Mouse (Mus musculus) forebrain, embryonic 13.5 days (tissue): ENCODE measurements around the gene Usp2. TPM values are rescaled to one million over a fixed set of nuclear protein-coding genes. Genes with fewer than 3 reads are reported as not detected.
A peak's percentile ranks its signal among the peaks of the same experiment; 100 is the strongest.

Experiments
- ATAC-seq: fragments of 200-750 bp; cut with Nextera tagmentation; 2 replicates; pipeline ENCODE4 v1.8.0; 2017
- H3K27ac ChIP-seq: fragments of 300-500 bp; sonication (generic); 2 replicates; pipeline ENCODE4 v1.5.1; 2015; ENCODE audit warnings: inconsistent platforms, mild to moderate bottlenecking, moderate library complexity
- H3K27me3 ChIP-seq: fragments of 300-500 bp; sonication (generic); 2 replicates; pipeline ENCODE4 v1.6.1; 2015; ENCODE audit warnings: mild to moderate bottlenecking, inconsistent platforms
- H3K36me3 ChIP-seq: fragments of 300-500 bp; sonication (generic); 2 replicates; pipeline ENCODE4 v1.6.1; 2015; ENCODE audit warnings: mild to moderate bottlenecking, inconsistent platforms; ENCODE audit not compliant: poor library complexity, severe bottlenecking
- H3K4me1 ChIP-seq: fragments of 300-500 bp; sonication (generic); 2 replicates; pipeline ENCODE4 v1.6.1; 2015; ENCODE audit warnings: inconsistent platforms
- H3K4me2 ChIP-seq: fragments of 300-500 bp; sonication (generic); 2 replicates; pipeline ENCODE4 v1.6.1; 2015; ENCODE audit warnings: inconsistent platforms, mild to moderate bottlenecking, moderate library complexity
- H3K4me3 ChIP-seq: fragments of 300-500 bp; sonication (generic); 2 replicates; pipeline ENCODE4 v1.5.1; 2015; ENCODE audit warnings: mild to moderate bottlenecking, inconsistent platforms
- H3K9ac ChIP-seq: fragments of 300-500 bp; sonication (generic); 2 replicates; pipeline ENCODE4 v1.6.1; 2015; ENCODE audit warnings: mild to moderate bottlenecking, inconsistent platforms
- H3K9me3 ChIP-seq: fragments of 300-500 bp; sonication (generic); replicated peaks from 2 replicates; pipeline ENCODE4 v1.6.1; 2016; ENCODE audit warnings: inconsistent platforms
- WGBS: fragments of 180-500 bp; shearing (Covaris S2); methylation state at CpG from one replicate; pipeline ENCODE4 v1.1.7; 2015; 5-methylcytosine and 5-hydroxymethylcytosine counted together
- polyA plus RNA-seq: library from polyadenylated mRNA; unstranded; fragments of >200 nt; fragmentation: Nextera tagmentation; extraction: Ambion mirVana; gene quantifications from 2 replicates; pipeline ENCODE4 v1.2.1, GENCODE M21; 2015

Gene Usp2
- polyA plus RNA-seq, 1 experiment from 2014 or later: 8.6 TPM

- Histone ChIP-seq H3K27ac (no peak overlapping the region), H3K9ac (no peak overlapping the region), H3K27me3 (peaks cover 51% of the 10 kb centered on the region), H3K9me3 (no peaks in the 10 kb centered on the region), H3K4me3 (no peak overlapping the region), H3K36me3 (no peaks in the 10 kb centered on the region), H3K4me1 (peaks cover 38% of the 10 kb centered on the region), H3K4me2 (peak overlapping the region; percentile 97; the same call in 1 of the 2 replicates)
- no peak for ATAC-seq
- 66% methylated on average over 15 of the region's 15 CpGs for WGBS
These were observed 19.2 kb downstream of the Usp2 start for GRCm38 (mm10) chr9:44085741-44086665.

GRCm38 (mm10) chr9:44086960-44087359 is 20.1 kb downstream of the Usp2 start:
- H3K27me3 ChIP-seq: peaks cover 51% of the 10 kb centered on the region
- H3K9ac ChIP-seq: no peak overlapping the region
- ATAC-seq: no peak
- no peak overlapping the region for H3K4me2 ChIP-seq
- no peaks in the 10 kb centered on the region for H3K36me3 ChIP-seq
- H3K27ac ChIP-seq: no peak overlapping the region
- H3K9me3 ChIP-seq: no peaks in the 10 kb centered on the region
- no peak overlapping the region for H3K4me3 ChIP-seq
- 43% methylated on average over 10 of the region's 10 CpGs for WGBS
- peaks cover 34% of the 10 kb centered on the region for H3K4me1 ChIP-seq

- no peak overlapping the region for H3K27ac ChIP-seq
- peak overlapping the region; percentile 40; the same call in 1 of the 2 replicates for H3K9ac ChIP-seq
- 12% methylated on average over 15 of the region's 15 CpGs for WGBS
- H3K9me3 ChIP-seq: no peaks in the 10 kb centered on the region
- no peaks in the 10 kb centered on the region for H3K36me3 ChIP-seq
- peaks cover 48% of the 10 kb centered on the region for H3K27me3 ChIP-seq
- H3K4me1 ChIP-seq: peaks cover 34% of the 10 kb centered on the region
- H3K4me3 ChIP-seq: no peak overlapping the region
- H3K4me2 ChIP-seq: no peak overlapping the region
- no peak for ATAC-seq
These were observed 21.1 kb downstream of the Usp2 start for GRCm38 (mm10) chr9:44087761-44088455.

GRCm38 (mm10) chr9:44088877-44089608 is 22.2 kb downstream of the Usp2 start:
- WGBS: 68% methylated on average over 12 of the region's 12 CpGs
- Histone ChIP-seq H3K4me2 (no peak overlapping the region), H3K9me3 (no peaks in the 10 kb centered on the region), H3K27me3 (peaks cover 36% of the 10 kb centered on the region), H3K27ac (no peak overlapping the region), H3K4me3 (no peak overlapping the region), H3K9ac (no peak overlapping the region), H3K4me1 (peaks cover 29% of the 10 kb centered on the region), H3K36me3 (no peaks in the 10 kb centered on the region; the same call in 1 of the 2 replicates)
- no peak for ATAC-seq

GRCm38 (mm10) chr9:44093612-44094503 is 27.0 kb downstream of the Usp2 start:
- peak; percentile 57 for ATAC-seq
- H3K9me3 ChIP-seq: no peaks in the 10 kb centered on the region
- WGBS: 25% methylated on average over 24 of the region's 24 CpGs
- H3K9ac ChIP-seq: peak overlapping the region; percentile 37
- no peak overlapping the region for H3K4me3 ChIP-seq
- H3K27ac ChIP-seq: no peak overlapping the region
- H3K4me1 ChIP-seq: peaks cover 17% of the 10 kb centered on the region
- H3K4me2 ChIP-seq: peak overlapping the region; percentile 45
- peaks cover 3% of the 10 kb centered on the region; the same call in 1 of the 2 replicates for H3K27me3 ChIP-seq
- no peaks in the 10 kb centered on the region; the same call in 1 of the 2 replicates for H3K36me3 ChIP-seq

GRCm38 (mm10) chr9:44094737-44095136 is 27.9 kb downstream of the Usp2 start:
- peaks cover 17% of the 10 kb centered on the region for H3K4me1 ChIP-seq
- H3K27me3 ChIP-seq: no peaks in the 10 kb centered on the region
- H3K9me3 ChIP-seq: no peaks in the 10 kb centered on the region
- no peak for ATAC-seq
- H3K9ac ChIP-seq: no peak overlapping the region
- H3K27ac ChIP-seq: no peak overlapping the region
- 92% methylated on average over 3 of the region's 3 CpGs for WGBS
- H3K4me2 ChIP-seq: no peak overlapping the region
- H3K36me3 ChIP-seq: no peaks in the 10 kb centered on the region; the same call in 1 of the 2 replicates
- no peak overlapping the region for H3K4me3 ChIP-seq

GRCm38 (mm10) chr9:44095781-44096180 is 29.0 kb downstream of the Usp2 start:
- H3K4me1 ChIP-seq: peaks cover 17% of the 10 kb centered on the region
- no peak overlapping the region for H3K9ac ChIP-seq
- no peak overlapping the region for H3K27ac ChIP-seq
- no peaks in the 10 kb centered on the region for H3K9me3 ChIP-seq
- no peaks in the 10 kb centered on the region; the same call in 1 of the 2 replicates for H3K36me3 ChIP-seq
- no peak for ATAC-seq
- no peak overlapping the region for H3K4me3 ChIP-seq
- 90% methylated on average over 9 of the region's 9 CpGs for WGBS
- H3K4me2 ChIP-seq: no peak overlapping the region
- no peaks in the 10 kb centered on the region for H3K27me3 ChIP-seq

- no peak overlapping the region for H3K9ac ChIP-seq
- ATAC-seq: peak; percentile 59
- 12% methylated on average over 9 of the region's 9 CpGs for WGBS
These were observed 29.7 kb downstream of the Usp2 start for GRCm38 (mm10) chr9:44096536-44096935.

GRCm38 (mm10) chr9:44101490-44101889 is 34.7 kb downstream of the Usp2 start, which contains the start of gene Mfrp:
Mfrp (plus strand) TSS chr9:44101729.
- peaks cover 15% of the 10 kb centered on the region for H3K4me1 ChIP-seq
- H3K27ac ChIP-seq: no peak within 1 kb of the TSS
- H3K4me3 ChIP-seq: no peak within 1 kb of the TSS
- H3K9ac ChIP-seq: no peak within 1 kb of the TSS
- no peak for ATAC-seq
- WGBS: 57% methylated on average over 9 of the region's 9 CpGs
- H3K9me3 ChIP-seq: no peaks in the 10 kb centered on the region
- peaks cover 30% of the 10 kb centered on the region for H3K36me3 ChIP-seq
- no peak within 1 kb of the TSS for H3K4me2 ChIP-seq
- H3K27me3 ChIP-seq: no peaks in the 10 kb centered on the region

More at GRCm38 (mm10) chr9:44096536-44096935, 29.7 kb downstream of the Usp2 start:
- no peaks in the 10 kb centered on the region for H3K9me3 ChIP-seq
- H3K4me2 ChIP-seq: 0 out of 2 replicates have a peak overlapping the region, but pooled peaks have one; percentile 11
- peaks cover 17% of the 10 kb centered on the region for H3K4me1 ChIP-seq
- 0 out of 2 replicates have a peak overlapping the region, but pooled peaks have one; percentile 57 for H3K27ac ChIP-seq
- no peaks in the 10 kb centered on the region; the same call in 1 of the 2 replicates for H3K36me3 ChIP-seq
- no peak overlapping the region for H3K4me3 ChIP-seq
- no peaks in the 10 kb centered on the region for H3K27me3 ChIP-seq

GRCm38 (mm10) chr9:44104881-44105280 is 38.1 kb downstream of the Usp2 start:
- H3K4me1 ChIP-seq: peaks cover 39% of the 10 kb centered on the region
- H3K9me3 ChIP-seq: no peaks in the 10 kb centered on the region
- WGBS: 94% methylated on average over 7 of the region's 7 CpGs
- H3K9ac ChIP-seq: no peak overlapping the region
- H3K4me3 ChIP-seq: no peak overlapping the region
- H3K36me3 ChIP-seq: peaks cover 37% of the 10 kb centered on the region
- no peak overlapping the region for H3K4me2 ChIP-seq
- no peak overlapping the region for H3K27ac ChIP-seq
- H3K27me3 ChIP-seq: no peaks in the 10 kb centered on the region
- ATAC-seq: no peak

GRCm38 (mm10) chr9:44105781-44106180 is 39.0 kb downstream of the Usp2 start:
- H3K4me1 ChIP-seq: peaks cover 48% of the 10 kb centered on the region
- H3K9me3 ChIP-seq: no peaks in the 10 kb centered on the region

More at GRCm38 (mm10) chr9:44105781-44106180, 39.0 kb downstream of the Usp2 start:
- H3K36me3 ChIP-seq: peaks cover 37% of the 10 kb centered on the region
- H3K27me3 ChIP-seq: no peaks in the 10 kb centered on the region
- H3K4me3 ChIP-seq: no peak overlapping the region
- no peak overlapping the region for H3K9ac ChIP-seq
- WGBS: 88% methylated on average over 10 of the region's 10 CpGs
- ATAC-seq: no peak
- H3K27ac ChIP-seq: no peak overlapping the region
- no peak overlapping the region for H3K4me2 ChIP-seq
